Mouse (Mus musculus): ENCODE results near the gene Sema4f.

- TF ChIP-seq CTCF (IDR thresholded peaks at IDR 0.05; ENCODE audit: low read depth, low read length) (no peak), GATA1 (IDR thresholded peaks at IDR 0.05; ENCODE audit: borderline replicate concordance, low read length) (no peak), TAL1 (conservative IDR thresholded peaks at IDR 0.05; ENCODE audit: low read depth, low read length) (no peak)
Measured at GRCm38 (mm10) chr6:82891488-82891887, 48.1 kb downstream of the Sema4f start.
